Mouse (Mus musculus) lung, postnatal 10 days (tissue): ENCODE measurements at regions not wholly inside any gene's neighbourhood (a gene's known extent, or its start where the extent isn't known, plus 50 kb on each side); places are given as distances from the start of the nearest gene placed in this dataset.

Source experiments
- DNase-seq: peaks from one replicate; pipeline ENCODE4 v3.0.0; 2021

- peak; percentile 1 for DNase-seq
These were observed 138.7 kb downstream of the Cdr1 start for GRCm38 (mm10) chrX:61046700-61047099.

- no peak for DNase-seq
These were observed 142.2 kb downstream of the Cdr1 start for GRCm38 (mm10) chrX:61043147-61043546.
